Mouse (Mus musculus): ENCODE results near the gene Pgr.

Pgr gene

DNA sequence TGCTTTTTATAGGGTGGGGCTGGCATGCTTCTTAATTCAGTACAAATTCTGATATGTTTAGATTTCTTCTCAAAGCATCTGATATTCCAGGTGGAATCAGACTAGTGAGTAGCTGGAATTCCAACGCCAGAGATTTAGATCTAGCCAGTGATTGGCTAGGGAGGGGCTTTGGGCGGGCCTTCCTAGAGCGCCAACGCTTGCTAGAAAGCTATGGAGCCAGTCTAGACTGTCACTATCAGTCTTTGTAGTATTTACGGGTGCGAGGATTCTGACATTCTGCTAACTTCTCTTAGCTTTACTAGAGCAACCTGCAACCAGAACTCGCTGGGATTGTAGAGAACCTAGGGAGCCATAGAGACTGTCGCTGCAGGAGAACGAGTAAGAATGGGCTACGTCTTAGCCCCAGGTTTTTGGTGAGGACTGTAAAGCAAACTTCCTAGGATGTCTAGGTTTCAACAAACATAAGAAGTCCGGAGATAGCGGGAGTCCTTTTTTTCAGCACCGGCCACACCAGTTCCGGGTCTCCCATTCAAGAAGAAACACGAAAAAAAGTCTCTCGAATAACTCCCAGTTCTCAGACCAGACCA is at the start of gene Pgr:
Gene Pgr, plus strand, starts transcription at position 218 of the 587 bp plus-strand sequence.
- peak; percentile 48 for DNase-seq

DNA sequence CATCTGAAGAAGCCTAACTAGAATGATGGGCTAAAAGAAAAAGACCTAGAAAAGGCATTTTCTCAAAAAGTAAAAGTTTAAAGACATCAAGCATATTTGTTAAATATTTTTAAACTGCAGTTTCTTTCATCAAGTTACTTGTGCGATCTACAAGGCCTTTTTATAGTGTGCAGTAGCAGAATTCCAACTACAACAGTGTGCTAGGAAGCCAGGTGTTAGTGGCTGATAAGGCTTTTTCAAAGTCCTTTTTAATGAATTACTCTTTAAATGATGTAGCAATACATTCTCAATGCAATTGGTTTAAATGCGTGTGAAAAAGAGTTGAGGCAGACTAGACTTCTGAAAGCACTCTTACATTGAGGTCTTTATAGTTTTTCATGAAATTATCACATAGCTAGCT is 42.2 kb upstream of the Pgr start:
- DNase-seq = no peak

DNA sequence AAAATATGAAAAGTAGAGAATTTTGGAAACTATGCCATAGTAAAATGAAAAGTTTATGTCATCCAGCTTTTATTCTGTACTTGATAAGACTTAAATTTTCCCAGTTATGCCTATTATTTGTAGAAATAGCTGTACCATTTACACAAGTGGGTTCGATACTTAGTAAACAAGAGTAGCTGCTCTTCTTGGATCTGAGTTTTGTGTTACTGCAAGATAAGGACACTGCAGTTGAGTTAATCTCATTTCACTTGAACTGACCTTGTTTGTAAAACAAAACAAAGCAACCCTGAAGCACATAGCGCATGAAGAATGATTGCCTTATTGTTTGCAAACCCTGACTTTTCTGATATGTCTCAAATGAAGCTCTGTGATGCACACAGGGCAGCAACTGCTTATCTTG is 31.1 kb upstream of the Pgr start:
- DNase-seq = no peak

DNA sequence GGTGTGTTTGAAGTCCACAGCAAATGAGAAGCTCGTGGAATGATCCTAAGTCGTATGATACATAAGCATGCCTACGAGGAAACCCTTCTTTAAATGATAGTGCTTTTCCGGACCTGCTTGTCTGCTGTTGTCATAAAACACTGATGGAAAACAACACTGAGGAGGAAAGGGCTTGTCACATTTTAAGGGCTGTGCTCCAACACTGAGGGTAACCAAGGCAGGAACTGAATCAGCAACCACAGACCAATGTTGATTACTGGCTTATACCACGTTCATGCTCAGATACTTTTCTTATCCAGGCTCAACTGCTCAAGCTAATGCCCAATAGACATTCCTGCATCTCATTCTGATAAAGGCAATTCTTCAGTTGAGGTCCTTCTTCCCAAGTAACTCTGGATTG is 4.4 kb upstream of the Pgr start:
- no peak for DNase-seq

DNA sequence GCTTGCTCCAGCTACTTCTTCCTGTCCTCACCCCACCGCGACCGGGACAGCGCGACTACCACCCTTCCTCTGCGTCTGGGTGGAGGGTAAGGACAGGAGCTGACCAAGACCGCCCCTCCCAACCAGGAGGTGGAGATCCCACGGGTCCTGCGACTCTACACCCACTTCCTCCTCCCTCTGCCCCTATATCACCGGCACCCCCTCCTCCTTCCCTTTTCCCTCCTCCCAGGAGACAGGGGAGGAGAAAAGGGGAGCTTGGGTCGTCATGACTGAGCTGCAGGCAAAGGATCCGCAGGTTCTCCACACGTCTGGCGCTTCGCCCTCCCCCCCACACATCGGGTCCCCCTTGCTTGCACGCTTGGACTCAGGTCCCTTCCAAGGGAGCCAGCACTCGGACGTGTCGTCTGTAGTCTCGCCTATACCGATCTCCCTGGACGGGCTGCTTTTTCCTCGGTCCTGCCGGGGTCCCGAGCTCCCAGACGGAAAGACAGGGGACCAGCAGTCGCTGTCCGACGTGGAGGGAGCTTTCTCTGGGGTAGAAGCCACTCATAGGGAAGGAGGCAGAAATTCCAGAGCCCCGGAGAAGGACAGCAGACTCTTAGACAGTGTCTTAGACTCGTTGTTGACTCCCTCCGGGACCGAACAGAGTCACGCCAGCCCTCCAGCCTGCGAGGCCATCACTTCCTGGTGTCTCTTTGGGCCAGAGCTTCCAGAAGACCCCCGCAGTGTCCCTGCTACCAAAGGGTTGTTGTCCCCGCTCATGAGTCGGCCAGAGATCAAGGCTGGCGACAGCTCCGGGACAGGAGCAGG is 775 bp downstream of the Pgr start:
- DNase-seq = peak; percentile 14

DNA sequence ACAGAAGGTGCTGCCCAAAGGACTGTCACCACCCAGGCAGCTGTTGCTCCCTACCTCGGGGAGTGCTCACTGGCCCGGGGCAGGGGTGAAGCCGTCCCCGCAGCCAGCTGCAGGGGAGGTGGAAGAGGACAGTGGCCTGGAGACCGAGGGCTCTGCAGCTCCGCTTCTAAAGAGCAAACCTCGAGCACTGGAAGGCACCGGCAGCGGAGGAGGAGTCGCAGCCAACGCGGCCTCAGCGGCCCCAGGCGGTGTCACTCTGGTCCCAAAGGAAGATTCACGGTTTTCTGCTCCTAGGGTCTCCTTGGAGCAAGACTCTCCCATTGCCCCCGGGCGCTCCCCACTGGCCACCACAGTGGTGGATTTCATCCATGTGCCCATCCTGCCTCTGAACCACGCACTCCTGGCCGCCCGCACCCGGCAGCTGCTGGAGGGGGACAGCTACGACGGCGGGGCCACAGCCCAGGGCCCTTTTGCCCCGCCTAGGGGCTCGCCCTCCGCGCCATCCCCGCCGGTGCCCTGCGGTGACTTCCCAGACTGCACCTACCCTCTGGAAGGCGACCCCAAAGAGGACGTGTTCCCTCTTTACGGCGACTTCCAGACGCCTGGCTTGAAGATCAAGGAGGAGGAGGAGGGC is 1.5 kb downstream of the Pgr start:
- peak; percentile 28 for DNase-seq

DNA sequence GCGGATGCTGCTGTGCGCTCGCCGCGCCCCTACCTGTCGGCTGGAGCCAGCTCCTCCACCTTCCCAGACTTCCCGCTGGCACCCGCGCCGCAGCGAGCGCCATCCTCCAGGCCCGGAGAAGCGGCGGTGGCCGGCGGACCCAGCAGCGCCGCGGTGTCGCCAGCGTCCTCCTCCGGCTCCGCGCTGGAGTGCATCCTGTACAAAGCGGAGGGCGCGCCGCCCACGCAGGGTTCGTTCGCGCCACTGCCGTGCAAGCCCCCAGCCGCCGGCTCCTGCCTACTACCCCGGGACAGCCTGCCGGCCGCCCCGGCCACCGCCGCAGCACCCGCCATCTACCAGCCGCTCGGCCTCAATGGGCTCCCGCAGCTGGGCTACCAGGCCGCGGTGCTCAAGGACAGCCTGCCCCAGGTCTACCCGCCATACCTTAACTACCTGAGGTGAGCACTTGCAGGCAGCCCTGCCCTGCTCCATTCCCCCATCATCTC is 2.1 kb downstream of the Pgr start:
- peak; percentile 75 for DNase-seq

DNA sequence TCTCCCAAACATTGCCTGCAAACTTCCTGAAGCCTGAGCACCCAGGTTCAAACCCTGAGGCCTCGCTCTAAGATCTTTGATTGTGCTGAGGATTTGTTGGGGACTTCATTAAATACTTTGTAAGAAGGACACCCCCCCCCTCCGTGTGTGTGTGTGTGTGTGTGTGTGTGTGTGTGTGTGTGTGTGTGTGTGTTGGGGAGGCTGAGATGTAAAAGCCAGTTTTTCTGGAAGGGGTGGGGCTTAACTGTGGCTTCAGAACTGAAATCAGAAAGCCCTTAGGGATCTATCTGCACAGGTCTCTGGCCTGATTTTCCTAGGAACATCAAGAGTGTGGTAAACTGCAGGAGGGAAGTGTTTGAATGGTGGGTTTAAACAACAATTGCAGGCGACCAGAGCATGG is 2.6 kb downstream of the Pgr start:
- DNase-seq = peak; percentile 30

DNA sequence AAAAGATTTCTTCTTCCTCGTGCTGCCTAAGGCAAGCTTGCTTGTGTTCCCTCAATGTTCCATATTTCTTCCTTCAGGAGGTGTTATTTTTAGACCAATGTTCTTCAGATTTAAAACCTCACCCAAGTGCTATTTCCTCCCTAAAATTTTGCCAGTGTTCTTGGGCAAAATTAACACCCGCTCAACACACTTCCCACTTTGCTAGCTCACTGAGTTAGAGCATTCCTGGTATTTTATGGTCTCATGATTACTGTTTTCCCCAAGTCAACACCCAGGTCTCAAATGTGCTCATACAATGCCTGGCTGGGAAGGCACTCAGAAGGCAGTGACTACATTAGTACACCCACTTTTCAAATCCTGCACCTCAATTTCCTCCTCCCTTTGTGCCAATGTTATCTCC is 27.9 kb downstream of the Pgr start:
- peak; percentile 48 for DNase-seq

DNA sequence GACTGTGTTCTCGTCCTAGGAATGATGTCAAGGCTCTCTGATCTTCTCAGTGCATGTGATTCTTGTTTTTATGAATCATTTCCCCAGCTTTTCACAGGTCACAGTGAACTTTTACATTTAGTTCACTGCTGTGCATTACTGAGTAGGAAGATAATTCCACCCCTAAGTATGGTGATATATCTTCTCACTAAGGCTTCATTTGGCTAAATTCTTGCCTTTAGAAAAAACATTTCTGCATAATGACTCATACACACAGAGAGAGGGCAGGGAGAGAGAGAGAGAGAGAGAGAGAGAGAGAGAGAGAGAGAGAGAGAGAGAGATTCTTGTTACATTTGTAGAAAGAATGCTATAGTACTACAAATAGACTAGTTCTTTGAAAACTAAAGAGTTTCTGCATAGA is 38.1 kb downstream of the Pgr start:
- DNase-seq = no peak

DNA sequence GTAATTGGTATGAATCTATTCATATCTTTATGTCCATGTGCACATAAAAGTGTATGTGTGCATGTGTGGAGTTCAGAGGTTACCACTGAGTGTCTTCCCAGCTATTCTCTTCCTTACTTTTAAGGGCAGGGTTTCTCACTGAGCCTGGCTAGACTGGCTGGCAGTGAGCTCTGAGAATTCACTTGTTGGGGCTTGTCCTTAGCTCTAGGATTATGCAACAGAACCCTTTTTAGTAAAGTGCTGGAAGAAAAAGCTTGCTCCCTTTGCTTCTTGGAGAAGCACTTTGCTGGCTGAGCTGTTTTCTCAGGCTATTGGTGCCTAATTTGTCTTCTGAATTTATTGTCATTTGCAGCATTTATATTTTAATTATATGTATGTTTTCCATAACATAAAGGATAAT is 53.7 kb downstream of the Pgr start:
- no peak for DNase-seq

DNA sequence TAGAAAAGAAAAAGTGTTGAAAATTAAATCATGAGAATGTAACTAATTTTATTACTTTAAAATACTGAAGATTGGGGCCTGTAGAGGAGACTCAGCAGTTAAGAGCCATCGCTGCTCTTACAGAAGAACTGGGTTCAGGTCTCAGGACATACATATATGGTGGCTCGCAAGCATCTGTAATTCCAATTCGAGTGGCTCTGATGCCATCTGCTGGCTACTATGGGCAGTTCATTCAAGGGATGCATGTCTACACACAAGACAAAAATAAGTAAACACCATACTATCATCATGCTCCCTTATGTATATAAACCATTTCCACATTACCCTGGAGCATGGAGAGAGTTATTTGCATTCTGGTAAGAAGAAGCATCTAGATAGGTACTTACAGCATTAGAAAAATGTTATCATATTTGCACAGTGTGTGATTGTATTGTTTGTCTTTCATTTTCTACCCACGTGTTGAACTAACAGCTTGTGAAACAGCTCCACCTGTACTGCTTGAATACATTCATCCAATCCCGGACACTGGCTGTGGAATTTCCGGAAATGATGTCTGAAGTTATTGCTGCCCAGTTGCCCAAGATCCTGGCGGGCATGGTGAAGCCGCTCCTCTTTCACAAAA is 65.0 kb downstream of the Pgr start:
- peak; percentile 29 for DNase-seq

DNA sequence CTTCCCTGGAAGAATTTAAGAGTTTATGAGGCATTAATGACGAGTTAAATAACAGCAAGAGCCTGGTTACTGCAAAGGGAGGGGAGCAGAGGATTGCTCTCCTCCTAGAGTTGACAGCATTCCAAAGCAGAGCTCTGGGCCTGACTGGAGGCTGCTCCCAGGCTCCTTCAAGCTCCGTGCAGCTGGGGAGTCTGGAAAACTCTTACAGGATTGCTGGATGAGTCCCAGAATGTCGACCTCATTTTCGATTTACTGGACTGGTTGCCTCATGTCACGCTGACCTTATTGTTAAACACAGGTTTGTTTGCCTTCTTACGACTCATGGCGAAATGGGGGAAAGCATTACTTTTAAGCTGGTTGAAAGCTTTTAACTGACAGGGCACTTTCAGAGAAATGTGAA is 70.6 kb downstream of the Pgr start:
- no peak for DNase-seq

DNA sequence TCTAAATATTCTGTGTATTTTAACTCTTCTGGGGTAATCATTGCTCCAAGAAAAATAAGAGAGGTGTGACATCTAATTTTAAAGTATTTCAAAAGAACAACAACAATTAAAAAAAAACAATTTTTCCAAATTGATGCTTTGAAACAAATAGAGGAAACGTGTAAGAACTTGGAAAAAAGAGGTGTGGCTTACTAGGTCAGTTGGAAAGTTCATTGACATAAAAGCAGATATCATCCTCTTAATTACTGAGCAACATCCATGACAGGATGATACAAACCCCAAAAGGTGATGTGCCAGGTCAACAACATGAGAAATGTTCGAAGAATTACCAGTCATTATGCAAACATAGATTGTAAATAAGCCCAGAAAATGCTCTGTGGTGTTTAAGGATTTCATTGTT is 71.9 kb downstream of the Pgr start, which contains the start of gene Gm16485:
Gene Gm16485, plus strand, starts transcription at position 301 of the 400 bp plus-strand sequence.
- DNase-seq = no peak

DNA sequence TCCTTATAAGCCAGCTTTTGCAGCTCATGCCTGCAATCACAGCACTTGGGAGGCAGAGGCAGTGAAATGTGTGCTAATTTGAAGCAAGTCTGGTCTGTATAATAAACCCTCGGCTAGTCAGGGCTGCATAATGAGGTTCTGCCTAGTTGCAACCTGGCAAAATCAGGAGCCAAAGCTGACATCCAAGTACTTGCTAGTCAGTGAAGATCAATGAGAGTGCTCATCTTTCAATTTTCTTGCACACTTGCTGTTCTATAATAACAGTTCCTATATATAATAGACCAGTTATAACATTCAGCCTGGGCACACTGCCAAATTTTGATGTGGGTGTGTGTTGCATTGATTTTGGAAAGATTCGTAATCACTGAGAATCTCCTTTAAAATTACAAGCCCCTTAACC is 78.1 kb downstream of the Pgr start:
- DNase-seq = peak; percentile 22

DNA sequence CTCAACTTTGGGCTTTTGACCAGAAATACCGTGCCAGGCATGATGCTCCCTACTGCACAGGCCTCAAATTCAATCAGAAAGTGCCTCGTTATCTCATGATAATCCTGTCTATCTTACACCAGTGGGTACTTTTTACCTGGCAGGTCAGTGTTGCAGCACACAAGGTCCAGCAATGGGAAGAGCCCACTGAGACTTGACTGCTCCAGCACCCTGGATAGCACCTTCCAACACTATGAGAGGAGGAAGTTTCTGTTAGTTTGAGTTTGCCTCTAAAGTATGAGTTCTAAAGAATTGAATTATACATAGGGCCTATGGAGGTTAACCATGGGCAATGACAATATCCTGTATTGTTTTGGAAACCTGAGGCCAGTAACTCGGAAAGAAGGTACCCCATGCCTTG is 82.7 kb downstream of the Pgr start:
- no peak for DNase-seq

DNA sequence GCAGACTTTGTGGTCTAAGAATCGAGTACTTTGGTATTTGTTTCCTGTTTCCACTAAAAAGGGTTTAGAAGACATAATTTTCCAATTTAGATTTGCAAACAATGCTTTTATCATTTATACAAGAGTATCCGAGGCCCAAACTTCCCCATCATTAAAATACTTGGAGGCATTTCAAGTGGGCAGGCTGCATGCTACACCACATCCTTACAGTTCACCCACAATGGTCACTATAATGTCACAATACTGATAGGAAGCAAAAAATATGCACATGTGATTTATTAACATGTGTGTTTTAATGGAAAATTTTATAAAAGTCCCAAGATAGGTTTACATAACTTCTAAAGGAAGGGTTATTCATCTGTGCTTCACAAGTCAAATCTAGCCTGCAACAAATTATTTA is 96.9 kb downstream of the Pgr start:
- DNase-seq = no peak

DNA sequence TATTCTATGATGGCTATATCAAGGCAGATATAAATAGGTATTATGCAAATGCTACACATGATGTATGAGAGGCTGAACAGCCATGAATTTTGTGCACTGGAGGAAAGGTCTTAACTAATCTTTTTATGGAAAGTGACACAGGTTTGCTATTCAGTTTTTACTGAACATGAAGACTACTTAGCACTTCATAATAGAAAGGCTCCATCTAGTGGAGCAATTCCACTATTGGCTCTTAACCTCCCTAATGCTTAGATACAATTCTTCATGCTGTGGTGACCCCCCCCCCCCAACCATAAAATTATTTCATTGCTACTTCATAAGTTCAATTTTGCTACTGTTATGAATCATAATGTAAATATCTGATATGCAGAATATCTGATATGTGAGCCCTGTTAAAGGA is 101.5 kb downstream of the Pgr start:
- no peak for DNase-seq

DNA sequence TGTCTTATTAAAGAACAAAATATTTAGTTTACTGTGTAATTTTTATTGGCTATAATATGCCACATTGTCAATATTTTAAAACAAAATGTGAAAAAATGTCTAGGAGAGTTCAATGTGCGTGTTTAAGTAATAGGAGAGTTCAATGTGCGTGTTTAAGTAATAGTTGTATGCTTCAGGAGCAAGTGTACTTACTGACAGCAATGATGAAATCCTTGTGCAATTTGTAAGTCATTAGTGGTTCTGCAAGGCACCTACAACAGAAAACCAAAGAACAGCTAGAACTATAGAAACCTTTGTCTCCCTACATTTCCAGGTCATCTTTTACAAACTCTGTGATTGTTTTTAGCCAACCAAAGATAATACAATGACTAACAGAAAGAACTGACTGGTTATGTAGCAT is 115.5 kb downstream of the Pgr start:
- DNase-seq = no peak
